Mouse (Mus musculus) olfactory bulb, adult 2 months (tissue): ENCODE measurements at regions not wholly inside any gene's neighbourhood (a gene's known extent, or its start where the extent isn't known, plus 50 kb on each side); places are given as distances from the start of the nearest gene placed in this dataset.

Source experiments
- H3K27ac ChIP-seq: fragments of 200-500 bp; 2 replicates; pipeline ENCODE4 v1.5.1; 2012; ENCODE audit warnings: low read depth, low read length; ENCODE audit not compliant: insufficient read depth
- H3K4me1 ChIP-seq: fragments of 200-500 bp; 2 replicates; pipeline ENCODE4 v1.6.1; 2012; ENCODE audit warnings: low read length; ENCODE audit not compliant: control insufficient read depth, insufficient read depth
- H3K4me3 ChIP-seq: fragments of 200-500 bp; 2 replicates; pipeline ENCODE4 v1.5.1; 2012; ENCODE audit warnings: mild to moderate bottlenecking, low read depth, low read length, moderate library complexity; ENCODE audit not compliant: insufficient read depth
- CTCF ChIP-seq: fragments of 200-500 bp; IDR thresholded peaks from 2 replicates; pipeline ENCODE4 v1.5.1; 2012; ENCODE audit warnings: low read depth, mild to moderate bottlenecking, low read length, moderate library complexity; ENCODE audit not compliant: insufficient read depth
- POLR2A ChIP-seq: fragments of 200-500 bp; IDR thresholded peaks from 2 replicates; pipeline ENCODE4 v1.6.1; 2012; ENCODE audit warnings: mild to moderate bottlenecking, low read depth, low read length, moderate library complexity; ENCODE audit not compliant: insufficient read depth
- WGBS: fragments of 180-500 bp; shearing (Covaris S2); methylation state at CpG from one replicate; pipeline ENCODE4 v1.1.7; 2018; 5-methylcytosine and 5-hydroxymethylcytosine counted together

DNA sequence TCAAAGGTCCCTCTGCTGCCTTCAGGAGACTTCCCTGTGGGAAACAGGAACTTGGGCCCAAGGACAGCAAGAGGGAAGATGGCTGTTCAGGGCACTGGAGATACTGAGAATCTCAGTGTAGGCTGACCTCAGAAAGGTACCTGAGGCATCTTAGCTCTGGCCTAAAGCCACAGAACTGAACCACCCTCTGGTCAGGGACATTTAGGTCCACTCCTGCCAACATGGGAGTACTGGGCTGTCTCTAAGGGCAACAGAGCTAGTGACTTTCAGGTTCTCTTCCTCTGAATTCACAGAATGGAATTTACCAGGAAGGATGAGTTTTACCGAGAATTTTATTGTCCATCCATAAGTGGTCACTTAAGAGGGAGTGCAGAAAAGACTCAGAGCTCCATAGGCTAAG, 140.0 kb upstream of the Dynlrb2 start:
- no peak overlapping the region for H3K4me3 ChIP-seq
- H3K27ac ChIP-seq, result no peak overlapping the region
- TF ChIP-seq POLR2A (no peak), CTCF (no peak)
- WGBS, result 96% methylated on average over 1 of the region's 1 CpGs
- H3K4me1 ChIP-seq, result no peaks in the 10 kb centered on the region

DNA sequence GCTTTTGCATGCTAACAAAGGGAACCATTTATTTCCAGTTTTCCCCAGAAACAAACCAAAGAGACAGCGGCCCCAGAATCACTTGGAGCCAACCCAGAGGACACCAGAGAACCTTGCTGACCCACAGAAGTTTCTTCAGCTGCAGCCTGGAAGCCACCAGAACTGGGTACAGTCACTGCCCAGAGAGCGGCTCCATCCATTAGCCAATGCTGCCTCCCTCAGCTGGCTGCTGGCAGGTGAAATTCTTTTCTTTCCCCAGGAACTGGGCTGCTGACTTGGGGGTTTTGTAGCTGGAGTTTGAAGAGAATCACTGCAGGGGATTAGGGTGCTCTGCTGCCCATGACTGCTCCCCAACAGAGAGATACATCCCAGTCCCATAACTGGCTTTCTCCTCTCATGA, 140.6 kb upstream of the Dynlrb2 start:
- TF ChIP-seq CTCF (no peak), POLR2A (no peak)
- no peak overlapping the region for H3K27ac ChIP-seq
- H3K4me1 ChIP-seq, result no peaks in the 10 kb centered on the region
- no peak overlapping the region for H3K4me3 ChIP-seq
- WGBS, result 78% methylated on average over 2 of the region's 2 CpGs

DNA sequence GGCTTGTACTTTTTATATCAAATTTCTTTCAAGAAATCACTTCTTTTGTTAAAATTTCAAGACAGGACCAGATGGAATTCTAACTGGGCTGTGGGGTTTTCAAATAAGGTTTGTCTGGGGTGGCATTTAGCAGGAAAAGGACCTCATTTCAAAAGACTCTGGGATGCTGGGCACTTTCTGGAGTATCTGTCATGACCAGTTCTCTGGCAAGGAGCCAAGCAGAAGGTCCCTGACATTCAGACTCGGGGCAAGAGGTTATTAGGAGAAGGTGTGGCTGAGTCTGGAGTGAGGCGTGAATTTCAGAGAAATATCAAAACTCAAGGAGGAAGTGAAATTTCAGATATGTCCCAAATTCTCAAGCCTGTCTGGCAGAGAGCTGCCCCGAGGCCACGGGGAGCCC, 142.4 kb upstream of the Dynlrb2 start:
- Histone ChIP-seq H3K4me1 (no peaks in the 10 kb centered on the region), H3K4me3 (no peak overlapping the region), H3K27ac (no peak overlapping the region)
- WGBS, result 78% methylated on average over 4 of the region's 4 CpGs
- TF ChIP-seq CTCF (no peak), POLR2A (no peak)

DNA sequence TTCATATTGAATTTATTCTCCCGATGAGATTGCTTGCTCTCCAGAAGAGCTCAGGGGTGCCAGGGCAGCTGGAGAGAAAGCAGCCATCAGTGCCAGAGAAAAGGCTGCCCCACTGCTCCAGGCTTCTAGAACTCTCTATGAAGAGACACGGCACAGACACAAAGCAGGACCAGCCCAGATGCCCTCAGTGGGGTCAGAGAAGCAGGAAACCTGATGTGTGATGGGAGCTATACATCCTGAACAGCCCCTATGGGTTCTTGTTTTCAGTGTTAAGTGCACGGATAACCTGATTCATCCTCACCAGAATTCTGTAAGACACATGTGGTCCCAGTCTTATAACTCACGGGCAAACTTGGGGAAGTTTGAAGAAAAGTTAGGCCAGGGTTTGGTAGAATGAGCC, 145.0 kb upstream of the Dynlrb2 start:
- H3K4me3 ChIP-seq, result no peak overlapping the region
- 78% methylated on average over 4 of the region's 4 CpGs for WGBS
- no peaks in the 10 kb centered on the region for H3K4me1 ChIP-seq
- TF ChIP-seq POLR2A (no peak), CTCF (no peak)
- H3K27ac ChIP-seq, result no peak overlapping the region

DNA sequence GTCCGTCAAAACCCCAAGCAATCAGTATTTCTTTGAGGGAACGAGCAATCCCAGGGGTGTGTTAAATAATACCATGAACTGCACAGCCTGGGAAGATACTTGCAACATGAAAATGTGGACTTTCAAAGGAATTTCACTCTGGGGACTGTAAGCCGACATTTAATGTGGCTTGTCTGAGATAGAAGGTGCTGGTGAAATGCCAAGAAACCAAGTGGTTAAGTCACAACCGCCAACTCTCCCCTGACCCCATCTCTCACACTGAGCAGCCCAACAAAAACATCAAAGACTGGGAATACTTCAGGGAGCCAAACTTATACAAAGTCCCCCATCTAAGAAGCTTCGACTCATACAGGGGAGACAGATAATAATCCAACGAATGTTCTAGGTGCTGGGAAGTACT, 150.0 kb upstream of the Dynlrb2 start:
- TF ChIP-seq CTCF (no peak), POLR2A (no peak)
- 82% methylated on average over 6 of the region's 6 CpGs for WGBS

DNA sequence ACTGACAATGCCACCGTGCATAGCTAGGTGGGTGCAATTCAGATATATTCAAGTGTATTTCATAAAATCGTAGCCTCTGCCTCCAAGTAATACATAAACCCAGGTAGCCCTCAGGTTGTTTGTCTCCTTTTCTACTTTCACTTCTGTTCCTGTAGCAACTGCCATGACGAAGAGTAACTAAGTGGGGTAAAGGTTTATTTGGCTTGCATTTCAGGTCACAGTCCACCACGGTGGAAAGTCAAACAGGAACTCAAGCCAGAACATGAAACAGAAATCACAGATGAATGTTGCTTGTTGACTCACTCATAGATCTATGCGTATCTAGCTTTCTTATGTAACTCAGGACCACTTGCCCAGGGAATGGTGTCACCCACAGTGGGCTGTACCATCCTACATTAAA, 150.9 kb upstream of the Dynlrb2 start:
- WGBS, result 94% methylated on average over 5 of the region's 5 CpGs
- TF ChIP-seq CTCF (no peak), POLR2A (no peak)
- no peak overlapping the region for H3K4me3 ChIP-seq

More for the DNA sequence above, 150.0 kb upstream of the Dynlrb2 start:
- no peak overlapping the region for H3K4me3 ChIP-seq
- H3K4me1 ChIP-seq, result no peaks in the 10 kb centered on the region
- no peak overlapping the region for H3K27ac ChIP-seq

DNA sequence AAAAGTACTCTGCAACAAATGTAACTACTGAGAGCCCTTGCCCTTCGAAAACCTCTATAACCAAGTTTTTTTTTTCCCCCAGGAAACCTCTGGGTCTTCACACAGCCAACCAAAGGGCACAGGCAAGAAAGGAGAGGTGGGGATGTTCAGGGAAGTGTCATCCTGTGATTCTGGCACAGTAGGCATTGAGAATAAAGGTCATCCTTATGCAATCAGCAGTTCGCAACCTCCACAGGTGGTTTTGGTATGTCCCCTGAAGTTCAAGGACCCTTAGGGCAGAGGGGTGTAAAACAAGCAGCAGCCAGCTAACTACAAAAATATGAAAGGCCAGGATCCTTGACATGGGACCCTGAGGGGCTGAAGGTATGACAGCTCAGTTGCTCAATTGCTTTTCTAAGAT, 152.1 kb upstream of the Dynlrb2 start:
- TF ChIP-seq CTCF (no peak), POLR2A (no peak)
- WGBS, result 92% methylated on average over 2 of the region's 2 CpGs
- H3K4me1 ChIP-seq, result no peaks in the 10 kb centered on the region
- H3K4me3 ChIP-seq, result no peak overlapping the region
- no peak overlapping the region for H3K27ac ChIP-seq

More for the DNA sequence above, 150.9 kb upstream of the Dynlrb2 start:
- H3K4me1 ChIP-seq, result no peaks in the 10 kb centered on the region
- H3K27ac ChIP-seq, result no peak overlapping the region

DNA sequence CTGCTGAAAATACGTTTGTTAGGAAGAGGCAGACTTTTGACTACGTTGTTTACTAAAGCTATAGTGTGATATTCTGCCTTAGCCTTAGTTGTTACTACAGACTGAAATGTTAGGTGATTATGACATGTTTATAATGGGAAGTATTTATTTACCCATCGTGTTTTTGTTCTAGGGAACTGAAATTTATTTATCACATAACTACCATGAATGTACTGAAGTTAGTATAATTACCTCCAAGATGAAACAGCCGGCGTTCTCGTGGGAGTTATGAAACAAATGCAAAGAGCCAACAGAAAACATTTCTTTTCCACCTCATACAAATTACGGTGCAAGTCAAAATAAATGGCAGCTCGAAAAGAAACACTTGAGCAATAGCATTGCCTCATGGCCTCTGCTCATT, 155.8 kb upstream of the Dynlrb2 start:
- H3K27ac ChIP-seq, result no peak overlapping the region
- TF ChIP-seq POLR2A (no peak), CTCF (no peak)
- H3K4me3 ChIP-seq, result no peak overlapping the region
- WGBS, result 56% methylated on average over 8 of the region's 8 CpGs
- H3K4me1 ChIP-seq, result no peaks in the 10 kb centered on the region

DNA sequence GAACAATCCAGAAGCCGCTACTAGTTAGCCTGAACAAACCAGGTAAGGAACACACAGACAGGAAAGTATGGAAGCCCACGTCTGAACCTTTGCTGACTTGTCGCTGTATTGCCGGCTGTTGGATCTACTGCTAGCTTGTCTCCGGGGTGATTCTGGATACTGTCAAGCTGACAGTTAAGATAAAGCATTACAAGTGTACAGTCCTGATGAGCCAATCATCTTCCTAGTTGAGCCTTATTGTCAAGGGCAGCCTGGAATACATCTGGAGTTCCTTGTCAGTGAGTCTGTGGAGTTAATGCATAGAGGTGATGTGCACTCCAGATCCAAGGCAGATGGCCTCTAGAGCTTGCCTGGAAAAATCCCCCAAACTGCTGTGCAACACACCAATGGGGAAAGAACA, 157.8 kb upstream of the Dynlrb2 start:
- Histone ChIP-seq H3K27ac (no peak overlapping the region), H3K4me1 (no peaks in the 10 kb centered on the region), H3K4me3 (no peak overlapping the region)
- TF ChIP-seq CTCF, result no peak
- TF ChIP-seq POLR2A, result no peak
- WGBS, result 98% methylated on average over 5 of the region's 5 CpGs

DNA sequence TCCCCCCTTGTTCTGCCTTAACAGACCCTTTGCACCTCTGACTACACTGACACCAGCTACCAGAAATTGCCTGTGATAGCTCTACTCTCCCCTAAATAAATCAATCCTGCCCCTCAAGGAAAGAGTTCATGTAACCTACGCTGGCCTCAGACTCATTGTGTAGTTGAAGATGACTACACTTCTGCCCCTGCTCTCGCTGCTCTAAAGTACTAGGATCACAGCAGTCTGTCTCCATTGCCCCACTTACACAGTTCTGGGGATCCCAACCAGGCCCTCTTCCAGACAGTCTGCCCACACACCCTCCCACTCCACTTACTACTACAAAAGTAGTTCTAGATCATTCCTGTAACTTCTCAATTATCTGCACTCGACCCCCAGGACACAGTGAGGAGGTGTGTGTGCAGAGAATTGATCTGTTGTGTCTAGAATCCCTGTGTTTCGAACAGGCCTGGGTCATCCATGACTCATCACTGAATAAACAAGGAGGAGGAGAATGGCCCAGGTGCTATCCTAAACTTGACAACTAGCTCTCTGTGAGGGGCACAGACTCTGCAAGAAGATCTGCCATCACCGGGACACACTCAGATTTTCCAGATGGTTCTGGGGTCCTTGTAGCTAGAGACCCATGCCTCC, 160.1 kb upstream of the Dynlrb2 start:
- TF ChIP-seq POLR2A, result no peak
- TF ChIP-seq CTCF, result no peak
- WGBS, result 86% methylated on average over 5 of the region's 5 CpGs
- Histone ChIP-seq H3K27ac (no peak overlapping the region), H3K4me1 (no peaks in the 10 kb centered on the region), H3K4me3 (no peak overlapping the region)
